Mouse (Mus musculus): ENCODE measurements at regions not wholly inside any gene's neighbourhood (a gene's known extent, or its start where the extent isn't known, plus 50 kb on each side); places are given as distances from the start of the nearest gene placed in this dataset.
"Not testable (repeated sequence)": the region's sequence is repeated elsewhere in the genome, so short reads cannot be mapped to it uniquely, and the experiment has no call there.

- not testable (repeated sequence) for DNase-seq (ENCODE audit: low spot score, missing footprints); H3K27ac ChIP-seq (ENCODE audit: low read depth, low read length); H3K9ac ChIP-seq (ENCODE audit: low read length); H3K9me3 ChIP-seq (ENCODE audit: control insufficient read depth, low read length); H3K4me2 ChIP-seq; H3K27me3 ChIP-seq (ENCODE audit: control insufficient read depth, insufficient read depth, low read length); H3K36me3 ChIP-seq (ENCODE audit: control insufficient read depth, insufficient read depth, low read length); H3K4me1 ChIP-seq (ENCODE audit: control insufficient read depth, insufficient read depth, low read length); H3K4me3 ChIP-seq (ENCODE audit: low read depth, low read length)
- peak; percentile 61 for ATAC-seq (ENCODE audit: low FRiP score)
- no CpG with 5 or more reads among the region's 21 CpGs for WGBS
Observed at GRCm38 (mm10) chr4:122122739-122123138, 500.8 kb upstream of the Gm12887 start.

Measured in midbrain, embryonic 11.5 days (tissue).